Mouse (Mus musculus): ENCODE data around the gene Rbpj. TPM values are rescaled to one million over a fixed set of nuclear protein-coding genes. Genes with fewer than 3 reads are reported as not detected.
"Not testable (repeated sequence)": the region's sequence is repeated elsewhere in the genome, so short reads cannot be mapped to it uniquely, and the experiment has no call there.

Gene Rbpj
- total RNA-seq, 4 experiments from 2014 or later = 37.6 to 53.7 (median 46.0) TPM

DNA sequence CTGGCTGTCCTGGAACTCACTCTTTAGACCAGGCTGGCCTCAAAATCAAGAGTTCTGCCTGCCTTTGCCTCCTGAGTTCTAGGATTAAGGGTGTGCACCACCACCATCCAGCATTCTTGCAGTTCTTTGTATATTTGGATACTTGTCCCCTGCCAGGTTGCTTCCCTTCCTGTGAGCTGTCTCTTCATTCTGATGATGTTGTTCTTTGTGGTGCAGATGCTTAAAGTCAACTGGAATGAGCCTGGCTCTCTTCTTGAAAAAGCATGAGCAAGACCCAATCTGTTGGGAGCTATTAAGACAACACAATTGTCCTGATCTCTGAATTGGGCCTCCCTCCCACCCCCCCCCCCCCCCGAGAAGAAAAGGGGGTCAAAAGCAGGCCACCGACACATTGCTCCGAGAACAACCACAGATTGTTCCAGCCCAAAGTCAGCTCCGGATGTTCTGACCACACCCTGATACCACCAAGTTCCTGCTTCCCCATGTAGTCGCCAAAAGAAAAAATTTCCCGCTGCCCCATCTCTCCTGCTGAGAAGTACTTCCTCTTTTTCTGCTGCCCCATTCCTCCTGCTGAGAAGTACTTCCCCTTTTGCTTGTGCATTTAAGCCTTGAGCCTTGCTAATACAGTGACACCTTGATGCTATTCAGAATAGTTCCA lies 207.7 kb downstream of the Rbpj start:
- DNase-seq = not testable (repeated sequence)

DNA sequence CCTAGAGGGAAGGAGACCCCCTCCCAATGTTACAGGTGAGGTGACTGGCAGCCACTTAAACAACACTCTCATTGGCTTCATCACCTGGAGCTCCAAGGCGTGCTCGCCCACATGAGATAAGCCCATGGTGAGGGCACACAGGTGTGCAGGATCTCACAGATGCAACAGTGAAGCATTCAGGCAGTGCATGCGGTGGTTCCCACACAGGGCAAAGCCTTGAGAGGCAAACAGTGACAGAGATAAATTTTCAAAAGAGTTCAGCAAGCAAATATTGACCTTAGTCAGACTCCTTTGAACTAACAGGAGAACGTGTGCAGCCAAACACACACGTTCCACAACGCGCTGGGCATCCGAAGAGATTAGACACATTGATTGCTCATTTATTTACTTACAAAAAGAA lies 210.7 kb downstream of the Rbpj start:
- DNase-seq = no peak

DNA sequence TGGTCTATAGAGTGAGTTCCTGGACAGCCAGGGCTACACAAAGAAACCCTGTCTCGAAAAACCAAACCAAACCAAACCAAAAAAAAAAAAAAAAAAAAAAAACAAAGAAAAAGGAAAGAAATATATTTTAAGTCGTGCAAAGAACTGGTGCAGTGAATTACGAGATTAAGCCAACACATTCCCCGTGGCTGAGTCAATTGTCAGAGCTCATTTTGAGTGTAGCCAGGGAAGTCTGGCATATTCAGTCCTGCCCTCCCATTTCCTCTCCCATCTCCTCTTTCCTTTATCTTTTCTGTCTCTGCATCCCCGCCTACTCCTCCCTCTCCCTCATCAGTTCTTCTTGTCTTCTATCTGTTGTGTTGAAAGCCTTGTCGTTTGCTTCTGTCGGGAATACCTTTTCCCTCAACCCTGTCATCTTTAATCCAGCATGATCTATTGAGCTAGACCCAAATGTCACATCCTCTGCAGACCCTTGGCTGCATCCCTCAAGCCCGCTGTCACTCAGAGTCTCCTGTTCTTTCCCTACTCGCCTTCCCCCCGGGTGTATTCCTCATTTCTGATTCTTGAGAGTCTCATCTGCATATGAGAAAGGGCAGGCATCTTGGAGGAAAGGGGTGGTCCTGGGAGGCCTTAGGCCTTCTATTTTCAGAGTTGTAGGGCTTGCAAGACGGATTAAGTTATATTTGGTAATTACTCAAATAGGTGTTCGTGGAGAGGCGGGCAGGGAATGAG lies 212.2 kb downstream of the Rbpj start:
- no peak for DNase-seq

DNA sequence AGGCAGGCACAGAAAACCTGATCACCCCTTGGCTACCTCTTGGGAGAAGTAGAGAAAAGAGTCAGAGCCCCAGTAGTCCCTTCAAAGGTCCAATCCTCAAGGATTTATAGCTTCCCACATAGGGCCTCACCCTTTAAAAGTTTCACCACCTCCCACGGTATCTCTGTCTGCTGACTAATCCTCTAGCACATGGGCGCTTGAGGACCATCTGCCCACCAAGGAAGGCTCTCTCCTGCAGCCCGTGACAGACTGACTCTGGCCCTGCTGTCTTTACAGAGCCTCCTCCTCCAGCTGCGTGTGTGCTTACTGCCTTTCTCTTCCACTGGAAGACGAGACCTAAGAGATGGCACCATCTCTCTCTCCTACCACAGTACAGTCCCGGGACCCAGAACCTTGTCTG lies 213.7 kb downstream of the Rbpj start:
- no peak for DNase-seq

DNA sequence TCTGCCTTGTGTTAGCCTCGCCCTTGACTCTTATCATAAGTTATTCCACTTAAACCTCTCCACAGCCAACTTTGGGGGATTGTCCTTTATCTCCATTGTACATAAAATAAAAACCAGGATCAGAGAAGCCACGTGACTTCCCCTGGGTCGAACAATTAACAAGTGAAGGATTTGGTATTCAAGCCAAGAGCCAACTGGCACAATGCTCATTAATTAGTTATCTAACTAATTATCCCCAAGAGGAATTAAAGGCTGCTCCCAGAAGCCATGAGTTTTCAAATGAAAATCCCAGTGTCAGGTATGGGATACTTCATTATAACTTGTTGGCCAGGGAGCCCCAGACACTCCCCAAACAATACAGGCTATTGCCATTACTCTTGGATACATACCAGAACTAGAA lies 218.0 kb downstream of the Rbpj start:
- no peak for DNase-seq

DNA sequence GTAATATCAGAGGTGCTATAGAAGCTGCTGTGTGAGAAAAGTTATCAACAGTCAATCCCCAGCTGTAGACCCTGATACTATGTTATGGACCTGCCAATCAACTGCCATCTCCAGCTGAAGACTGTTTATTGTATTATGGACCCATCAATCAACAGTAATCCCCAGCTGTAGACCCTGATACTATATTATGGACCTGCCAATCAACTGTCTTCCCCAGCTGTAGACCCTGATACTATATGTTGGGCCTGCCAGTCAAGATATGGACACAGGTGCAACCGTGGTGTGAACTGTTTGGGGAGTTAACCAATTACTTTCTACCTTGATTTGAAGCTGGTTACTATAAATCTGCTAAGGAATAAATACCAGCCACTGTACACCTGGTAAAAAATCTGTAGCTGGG lies 218.5 kb downstream of the Rbpj start:
- DNase-seq = no peak

DNA sequence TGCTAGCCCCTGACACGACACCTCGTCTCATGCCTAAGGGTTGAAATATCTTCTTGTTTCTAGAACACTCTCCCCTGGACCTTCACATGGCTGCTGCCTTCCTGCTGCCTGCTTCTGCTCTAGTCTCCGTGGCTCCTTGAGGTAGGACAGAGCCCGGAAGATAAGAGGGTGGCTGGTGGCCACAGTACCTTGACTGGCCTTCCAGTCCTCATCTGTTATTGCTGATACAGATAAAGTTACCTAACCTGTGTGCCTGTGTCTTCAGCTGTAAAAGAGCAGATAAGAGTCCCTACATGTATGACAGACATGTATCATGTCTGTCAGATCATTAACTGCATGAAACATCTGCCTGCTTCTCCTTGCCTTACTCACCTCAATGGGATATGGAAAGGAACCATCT lies 219.7 kb downstream of the Rbpj start:
- DNase-seq = no peak

DNA sequence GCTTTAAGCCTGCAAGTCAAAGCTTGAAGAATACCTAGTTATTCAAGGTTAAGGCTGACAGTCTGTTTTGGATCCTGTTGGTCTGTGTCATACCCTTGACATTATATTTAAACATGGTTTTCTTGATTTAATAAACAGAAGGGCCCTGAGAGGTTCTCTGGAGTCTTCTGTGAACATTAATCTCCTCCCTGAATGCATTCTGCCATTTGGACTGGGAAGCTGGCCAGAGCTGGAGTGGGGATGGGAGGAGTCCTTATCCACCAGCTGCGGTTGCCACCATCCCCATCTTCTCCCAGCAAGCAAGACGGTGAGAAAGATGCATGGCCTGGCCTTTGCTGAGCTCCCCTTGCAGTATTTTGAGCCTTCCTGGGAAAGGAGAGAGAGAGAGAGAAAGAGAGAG lies 220.4 kb downstream of the Rbpj start:
- peak; percentile 4 for DNase-seq

DNA sequence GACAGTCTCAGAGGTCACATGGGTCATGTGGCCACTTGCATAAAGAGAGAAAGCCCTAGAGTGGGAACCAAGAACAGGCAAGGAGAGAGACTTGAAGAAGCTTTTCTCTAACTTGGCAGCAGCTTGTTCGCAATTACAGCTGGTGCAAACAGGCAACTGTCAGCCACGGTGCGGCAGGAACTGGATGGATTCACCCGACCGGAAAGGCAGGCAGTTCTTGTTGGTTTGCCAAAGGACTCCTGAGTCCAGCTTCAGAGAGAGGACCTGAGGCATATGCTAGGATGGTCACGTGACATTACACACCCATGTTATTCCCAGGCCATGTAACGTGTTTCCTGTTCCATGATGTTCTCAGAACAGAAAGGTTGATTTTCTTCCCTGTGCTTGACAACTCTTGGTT lies 222.4 kb downstream of the Rbpj start:
- no peak for DNase-seq

DNA sequence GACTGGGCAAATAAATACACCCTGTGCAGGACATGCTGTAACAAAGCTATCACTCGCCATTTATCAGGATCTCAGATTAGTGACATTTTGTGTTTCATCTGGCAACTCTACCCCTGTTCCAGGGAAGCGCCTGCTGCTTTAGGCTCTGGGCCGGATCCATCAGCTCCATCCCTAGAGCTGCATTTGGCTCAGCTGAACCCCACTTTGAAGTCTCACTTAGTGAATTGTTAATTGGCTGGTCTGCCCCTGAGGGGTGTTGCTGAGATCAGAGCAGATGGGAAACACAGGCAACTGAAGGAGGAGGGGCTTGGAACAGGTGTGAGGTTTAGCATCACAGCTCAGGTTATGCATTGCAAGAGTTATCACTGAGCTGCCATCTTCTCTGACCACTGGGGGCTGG lies 225.6 kb downstream of the Rbpj start:
- DNase-seq = no peak

DNA sequence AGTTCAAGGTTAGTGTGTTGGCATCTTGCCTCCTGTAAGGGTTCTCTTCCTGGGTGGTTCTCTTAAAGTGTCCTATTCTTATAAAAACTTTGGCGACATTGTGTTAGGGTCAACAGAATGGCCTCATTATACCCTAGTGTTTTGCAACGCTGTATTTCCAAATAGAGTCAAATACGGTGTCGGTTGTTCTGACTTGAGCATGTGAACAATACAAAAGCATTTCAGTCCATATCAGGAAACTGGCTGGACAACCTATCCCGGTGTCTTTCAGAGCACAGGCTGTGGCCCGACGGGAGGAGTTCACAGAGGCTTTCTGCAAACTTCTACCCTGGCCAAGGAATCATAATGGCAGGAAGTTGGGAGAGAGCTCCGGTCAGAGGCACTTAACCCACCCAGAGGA lies 226.1 kb downstream of the Rbpj start:
- DNase-seq = no peak

DNA sequence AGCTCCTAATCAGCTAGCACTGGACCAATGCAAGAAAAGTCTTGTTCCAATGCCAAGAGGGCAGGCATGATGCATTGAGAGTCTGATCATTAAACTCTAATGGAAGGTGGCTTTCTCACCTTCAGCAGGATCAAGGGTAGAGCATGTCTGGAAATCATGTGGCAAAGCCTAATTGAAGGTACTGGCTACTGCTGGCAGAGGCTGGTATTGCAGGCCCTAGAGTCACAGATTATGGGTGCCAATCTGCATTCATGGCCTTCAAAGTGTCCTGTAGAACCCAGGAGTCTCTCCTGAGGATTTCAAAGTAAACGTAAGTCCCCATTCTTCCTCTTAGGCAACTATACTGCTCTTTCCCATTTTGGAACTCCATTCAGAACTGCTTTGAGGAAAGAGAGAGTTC lies 226.7 kb downstream of the Rbpj start:
- DNase-seq = no peak

DNA sequence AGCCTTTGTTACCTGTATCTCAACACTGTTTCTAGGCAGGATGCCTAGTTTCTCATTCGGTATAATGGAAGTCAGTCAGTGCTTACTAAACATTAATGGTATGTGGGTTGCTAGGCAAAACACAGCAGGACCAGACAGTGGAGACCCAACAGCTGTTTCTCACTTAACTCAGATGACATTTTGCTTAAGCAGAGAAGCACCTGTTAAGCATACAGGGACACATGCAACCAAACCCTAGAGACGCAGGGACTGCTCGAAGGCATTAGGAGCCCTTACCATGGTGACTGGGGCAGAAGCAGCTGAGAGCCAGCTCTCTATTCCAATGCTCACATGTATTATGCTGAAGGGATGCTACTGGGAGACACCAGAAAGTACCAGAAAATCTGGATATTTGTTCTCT lies 230.7 kb downstream of the Rbpj start:
- no peak for DNase-seq

DNA sequence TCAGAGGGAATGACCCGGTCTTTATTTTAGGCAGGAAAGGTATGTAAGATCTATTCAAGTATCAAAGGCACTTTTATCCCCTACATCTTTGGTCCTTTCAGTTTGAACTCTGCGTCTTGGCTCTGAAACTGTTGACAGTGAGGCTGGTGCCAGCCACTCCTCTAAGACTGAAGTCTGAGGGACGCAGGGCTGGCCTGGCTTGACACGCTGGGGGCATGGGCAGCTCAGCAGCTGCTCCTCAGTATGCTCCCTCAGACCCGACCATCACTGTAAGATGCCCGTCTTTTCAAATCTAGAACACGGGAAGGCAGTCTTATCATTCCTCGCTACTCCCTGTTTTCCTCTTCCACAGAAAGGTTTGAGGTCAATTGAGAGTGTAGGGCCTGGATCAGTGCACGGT lies 231.8 kb downstream of the Rbpj start:
- DNase-seq = no peak

DNA sequence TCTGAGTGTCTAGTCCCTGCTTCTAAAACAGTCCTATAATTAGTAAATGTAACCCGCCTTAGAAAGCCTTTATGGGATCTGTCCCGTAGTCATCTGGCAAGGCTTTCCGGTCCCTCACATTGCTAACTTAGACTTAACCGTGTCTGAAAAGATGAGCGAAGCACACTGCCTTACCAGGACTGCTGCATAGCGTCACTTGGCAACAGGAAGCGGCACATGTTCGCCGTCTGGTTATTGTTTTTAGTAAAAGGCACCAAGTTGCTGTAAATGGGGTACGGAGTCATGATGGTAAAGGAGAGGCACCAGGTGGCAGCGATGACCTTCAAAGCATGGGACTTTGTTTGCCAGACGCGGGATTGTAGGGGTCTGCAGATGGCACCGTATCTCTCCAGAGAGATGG lies 236.7 kb downstream of the Rbpj start:
- DNase-seq = no peak

Other genes starting within 250 kb of the Rbpj start
- gene Smim20, start 199.1 kb upstream of the Rbpj start, total RNA-seq (2022) = 10 to 100 TPM; 55.6 to 62.9 (median 59.5) TPM
- gene Cckar, start 241.6 kb downstream of the Rbpj start, total RNA-seq (2022) = 1 to 10 TPM in 2 of 4 experiments, under 1 TPM in 2; 0.67 to 1.4 (median 0.98) TPM